Comparison of ENCODE assay signal across 7 mouse cellular contexts in the genomic region with DNA sequence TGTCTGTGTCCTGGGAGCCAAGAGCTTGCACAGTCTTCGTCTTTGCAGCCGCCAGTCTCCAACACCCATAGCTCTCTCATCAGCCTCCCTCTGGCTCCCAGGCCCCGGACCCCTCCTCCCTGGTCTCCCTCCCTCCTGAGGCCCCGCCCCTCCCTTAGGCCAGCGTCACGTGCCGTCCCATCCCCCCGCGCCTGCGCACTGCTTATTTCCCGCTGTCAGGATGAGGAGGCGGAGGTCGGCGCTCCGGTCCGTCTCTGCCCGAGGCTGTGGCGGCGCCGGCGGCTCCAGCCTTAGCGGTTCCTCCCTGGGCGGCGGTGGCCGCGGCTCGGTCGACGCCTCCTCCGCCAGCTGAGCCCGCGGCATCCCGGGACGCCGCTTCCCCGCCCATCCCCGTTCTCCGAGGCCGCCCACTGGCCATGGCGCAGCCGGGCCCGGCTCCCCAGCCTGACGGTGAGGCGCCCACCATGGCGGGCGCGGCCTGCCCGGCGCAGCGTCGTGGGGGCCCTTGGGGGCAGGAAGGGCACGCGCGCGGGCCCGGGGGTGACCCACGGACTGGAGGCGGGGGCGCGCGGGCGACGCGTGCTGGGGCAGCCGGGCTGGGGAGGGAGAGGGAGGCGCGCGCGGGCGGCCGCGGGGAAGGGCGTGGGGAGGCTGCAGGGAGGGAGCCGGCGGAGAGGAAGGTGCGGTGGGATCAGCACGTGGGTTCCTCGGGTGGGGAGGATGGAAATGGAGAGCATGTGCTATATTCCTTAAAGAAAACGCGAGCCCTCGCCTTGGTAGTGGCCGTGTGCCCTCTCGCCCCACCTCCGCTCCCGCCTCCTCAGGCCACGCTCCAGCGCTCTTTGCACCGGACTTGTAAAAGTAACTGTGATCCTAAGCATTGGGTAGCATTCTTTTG. TPM values are rescaled to one million over a fixed set of nuclear protein-coding genes. Genes with fewer than 3 reads are reported as not detected.
DNase-seq lines count a peak whose midpoint lies in the region; ATAC-seq lines count a peak whose summit lies in the region.

Rabep1 (plus strand) TSS at position 220 of the 898 bp plus-strand sequence.

- H3K9ac ChIP-seq in limb, embryonic 11.5 days (ENCODE audit: low read length): peak within 1 kb of the TSS; percentile 85
- peak within 1 kb of the TSS; percentile 94 for H3K9ac ChIP-seq in midbrain, embryonic 14.5 days (replicated peaks; ENCODE audit: low read length)

- H3K4me1 ChIP-seq in embryonic facial prominence, embryonic 10.5 days: peaks cover 26% of the 10 kb centered on the region
- H3K4me1 ChIP-seq in limb, embryonic 11.5 days (ENCODE audit: control insufficient read depth, insufficient read depth, low read length): peaks cover 10% of the 10 kb centered on the region
- peaks cover 21% of the 10 kb centered on the region for H3K4me1 ChIP-seq in midbrain, embryonic 14.5 days (ENCODE audit: control insufficient read depth, insufficient read depth, low read length)

- H3K9me3 ChIP-seq in embryonic facial prominence, embryonic 10.5 days: no peaks in the 10 kb centered on the region
- no peaks in the 10 kb centered on the region for H3K9me3 ChIP-seq in limb, embryonic 11.5 days (ENCODE audit: control insufficient read depth, low read length)
- H3K9me3 ChIP-seq in midbrain, embryonic 14.5 days (ENCODE audit: control insufficient read depth, low read length): no peaks in the 10 kb centered on the region

- ATAC-seq in limb, embryonic 11.5 days (ENCODE audit: insufficient number of reproducible peaks, low FRiP score, low TSS enrichment, low read depth): peak; percentile 95
- ATAC-seq in midbrain, embryonic 14.5 days (ENCODE audit: low FRiP score, low TSS enrichment): peak; percentile 94

- WGBS in embryonic facial prominence, embryonic 10.5 days: under 1% methylated on average over 87 of the region's 88 CpGs
- WGBS in limb, embryonic 11.5 days: under 1% methylated on average over 68 of the region's 88 CpGs
- WGBS in midbrain, embryonic 14.5 days: under 1% methylated on average over 86 of the region's 88 CpGs

- DNase-seq in adrenal gland, postnatal 10 days: peak; percentile 99
- DNase-seq in embryonic facial prominence, embryonic 10.5 days (ENCODE audit: low spot score): peak; percentile 99
- peak; percentile 100 for DNase-seq in heart, adult 11 months
- DNase-seq in kidney, adult 18-20 months: peak; percentile 93
- DNase-seq in limb, embryonic 11.5 days (ENCODE audit: low spot score): peak; percentile 99
- peak; percentile 98 for DNase-seq in midbrain, embryonic 14.5 days
- peak; percentile 90 to 93 for DNase-seq in spleen, adult 18-20 months

- peak within 1 kb of the TSS; percentile 99 for H3K4me3 ChIP-seq in embryonic facial prominence, embryonic 10.5 days
- H3K4me3 ChIP-seq in limb, embryonic 11.5 days (ENCODE audit: low read depth, low read length): peak within 1 kb of the TSS; percentile 77
- peak within 1 kb of the TSS; percentile 96 for H3K4me3 ChIP-seq in midbrain, embryonic 14.5 days (replicated peaks; ENCODE audit: low read depth, low read length)

- H3K36me3 ChIP-seq in embryonic facial prominence, embryonic 10.5 days (replicated peaks): no peaks in the 10 kb centered on the region
- H3K36me3 ChIP-seq in limb, embryonic 11.5 days (ENCODE audit: control insufficient read depth, insufficient read depth, low read length): no peaks in the 10 kb centered on the region
- no peaks in the 10 kb centered on the region for H3K36me3 ChIP-seq in midbrain, embryonic 14.5 days (ENCODE audit: control insufficient read depth, insufficient read depth, low read length)

- no peaks in the 10 kb centered on the region for H3K27me3 ChIP-seq in embryonic facial prominence, embryonic 10.5 days (replicated peaks; ENCODE audit: low read depth, poor library complexity, severe bottlenecking)
- H3K27me3 ChIP-seq in limb, embryonic 11.5 days (ENCODE audit: control insufficient read depth, insufficient read depth, low read length): no peaks in the 10 kb centered on the region
- H3K27me3 ChIP-seq in midbrain, embryonic 14.5 days (ENCODE audit: control insufficient read depth, insufficient read depth, low read length): no peaks in the 10 kb centered on the region

- peak within 1 kb of the TSS; percentile 95 for H3K27ac ChIP-seq in embryonic facial prominence, embryonic 10.5 days (replicated peaks)
- H3K27ac ChIP-seq in limb, embryonic 11.5 days (replicated peaks; ENCODE audit: low read depth, low read length): peak within 1 kb of the TSS; percentile 69
- H3K27ac ChIP-seq in midbrain, embryonic 14.5 days (replicated peaks; ENCODE audit: low read depth, low read length): peak within 1 kb of the TSS; percentile 90

- peak within 1 kb of the TSS; percentile 74 for H3K4me2 ChIP-seq in limb, embryonic 11.5 days (ENCODE audit: low read depth, severe bottlenecking)
- peak within 1 kb of the TSS; percentile 76 for H3K4me2 ChIP-seq in midbrain, embryonic 14.5 days (ENCODE audit: low read length)

RNA-seq across cellular contexts. Expression of gene Rabep1, which starts in this region (rescaled TPM):
- 10 to 100 TPM; 73.1 to 75.0 TPM for total RNA-seq in adrenal gland, postnatal 10 days (2021)
- 36.5 and 39.6 TPM in 2 replicates for polyA plus RNA-seq in embryonic facial prominence, embryonic 10.5 days (2016; fragmentation: Nextera tagmentation; extraction: Ambion mirVana)
- polyA plus RNA-seq in limb, embryonic 11.5 days (2014; fragmentation: Nextera tagmentation; extraction: Ambion mirVana): 33.0 and 33.8 TPM in 2 replicates
- 69.9 and 77.0 TPM in 2 replicates for polyA plus RNA-seq in midbrain, embryonic 14.5 days (2014; fragmentation: Nextera tagmentation; extraction: Ambion mirVana)

Comparison
In these comparisons a context has a peak if more than half of its experiments do, and no peak if none do; other contexts are left out.
1. Peak in every context shown above with its lines: DNase-seq, ATAC-seq, H3K4me3 ChIP-seq and H3K27ac ChIP-seq.